Mouse (Mus musculus) thymus, adult 2 months (tissue): ENCODE results near the gene Abca3. TPM values are rescaled to one million over a fixed set of nuclear protein-coding genes. Genes with fewer than 3 reads are reported as not detected.
"Not testable (repeated sequence)": the region's sequence is repeated elsewhere in the genome, so short reads cannot be mapped to it uniquely, and the experiment has no call there.

Source experiments
- DNase-seq: peaks from one replicate; pipeline ENCODE4 v3.0.0; 2021
- H3K27ac ChIP-seq: fragments of 200-500 bp; 2 replicates; pipeline ENCODE4 v1.5.1; 2012; ENCODE audit warnings: low read length, control low read depth; ENCODE audit not compliant: control insufficient read depth, insufficient read depth
- H3K27me3 ChIP-seq: fragments of 200-500 bp; 2 replicates; pipeline ENCODE4 v1.6.1; 2012; ENCODE audit warnings: mild to moderate bottlenecking, low read length, moderate library complexity, mixed read lengths; ENCODE audit not compliant: control insufficient read depth, insufficient read depth
- H3K36me3 ChIP-seq: fragments of 200-500 bp; 2 replicates; pipeline ENCODE4 v1.6.1; 2012; ENCODE audit warnings: mild to moderate bottlenecking, low read length, moderate library complexity; ENCODE audit not compliant: control insufficient read depth, insufficient read depth
- H3K4me1 ChIP-seq: fragments of 200-500 bp; replicated peaks from 2 replicates; pipeline ENCODE4 v1.6.1; 2012; ENCODE audit warnings: low read length; ENCODE audit not compliant: control insufficient read depth, insufficient read depth
- H3K4me3 ChIP-seq: fragments of 200-500 bp; 2 replicates; pipeline ENCODE4 v1.5.1; 2012; ENCODE audit warnings: mild to moderate bottlenecking, low read length, control low read depth, moderate library complexity; ENCODE audit not compliant: control insufficient read depth, insufficient read depth
- CTCF ChIP-seq: fragments of 200-500 bp; IDR thresholded peaks from 2 replicates; pipeline ENCODE4 v1.5.1; 2012; ENCODE audit warnings: mild to moderate bottlenecking, control low read depth, low read length, moderate library complexity, borderline replicate concordance; ENCODE audit not compliant: control insufficient read depth, poor library complexity, insufficient read depth; ENCODE audit errors: extremely low read depth
- POLR2A ChIP-seq: fragments of 200-500 bp; IDR thresholded peaks from 2 replicates; pipeline ENCODE4 v1.6.1; 2012; ENCODE audit warnings: mild to moderate bottlenecking, low read length, control low read depth, moderate library complexity; ENCODE audit not compliant: control insufficient read depth, poor library complexity, insufficient read depth; ENCODE audit errors: extremely low read depth
- WGBS: fragments of 180-500 bp; shearing (Covaris S2); methylation state at CpG from one replicate; pipeline ENCODE4 v1.1.7; 2018; 5-methylcytosine and 5-hydroxymethylcytosine counted together
- polyA plus RNA-seq: library from polyadenylated mRNA; depleted of rRNA; stranded (reverse); fragments of >200 nt; gene quantifications from 2 replicates; pipeline ENCODE4 v1.2.3, GENCODE M21; 2012

The Abca3 gene
- polyA plus RNA-seq, 1 experiment = 34.8 TPM

DNA sequence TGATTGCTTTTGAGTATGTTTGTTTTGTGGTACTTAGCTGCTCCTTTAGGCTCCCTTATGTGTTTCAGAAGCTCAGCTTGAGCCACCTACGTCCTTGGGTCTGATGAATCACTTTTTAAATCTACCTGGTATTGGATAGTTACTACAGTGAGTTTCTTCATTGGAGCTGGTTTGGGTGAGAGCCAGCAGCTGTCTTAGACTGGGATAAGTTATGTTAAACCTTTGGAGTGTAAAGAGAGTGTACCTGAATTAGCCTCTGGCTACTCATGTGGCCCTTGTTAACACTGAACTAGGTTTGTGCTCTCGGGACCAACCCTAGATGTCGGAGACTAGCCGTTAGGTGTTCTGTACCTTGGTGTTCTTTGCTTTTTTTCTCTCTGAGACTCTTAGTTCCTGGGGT, 71.4 kb downstream of the Abca3 start:
- Histone ChIP-seq H3K27me3 (no peaks in the 10 kb centered on the region), H3K36me3 (peaks cover 67% of the 10 kb centered on the region), H3K27ac (no peak overlapping the region), H3K4me3 (no peak overlapping the region), H3K4me1 (peaks cover 7% of the 10 kb centered on the region; the same call in 1 of the 2 replicates)
- 97% methylated on average over 4 of the region's 4 CpGs for WGBS
- TF ChIP-seq POLR2A = no peak
- TF ChIP-seq CTCF = no peak
- DNase-seq = no peak

DNA sequence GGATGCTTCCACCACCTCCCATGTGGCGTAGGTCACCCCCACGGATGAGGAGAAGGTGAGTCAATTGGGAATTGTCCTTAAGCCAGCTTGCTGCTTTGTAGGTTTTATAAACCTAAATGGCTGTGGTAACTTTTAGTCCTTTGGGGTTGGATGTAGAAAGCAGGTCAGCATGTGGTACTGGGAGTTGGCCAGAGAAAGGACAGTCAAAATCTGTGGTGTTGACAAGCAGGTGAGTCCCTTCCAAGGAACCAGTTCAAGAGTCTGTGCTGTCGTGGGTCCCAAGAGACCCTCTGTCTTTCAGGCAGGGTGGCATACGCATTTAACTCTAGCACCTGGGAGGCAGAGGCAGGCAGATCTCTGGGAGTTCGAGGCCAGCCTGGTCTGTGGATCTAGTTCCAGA, 72.7 kb downstream of the Abca3 start:
- Histone ChIP-seq H3K36me3 (peaks cover 54% of the 10 kb centered on the region), H3K4me1 (peaks cover 7% of the 10 kb centered on the region; the same call in 1 of the 2 replicates), H3K4me3 (no peak overlapping the region), H3K27me3 (no peaks in the 10 kb centered on the region), H3K27ac (no peak overlapping the region)
- WGBS = 94% methylated on average over 5 of the region's 5 CpGs
- TF ChIP-seq CTCF (no peak), POLR2A (no peak)
- DNase-seq = no peak

DNA sequence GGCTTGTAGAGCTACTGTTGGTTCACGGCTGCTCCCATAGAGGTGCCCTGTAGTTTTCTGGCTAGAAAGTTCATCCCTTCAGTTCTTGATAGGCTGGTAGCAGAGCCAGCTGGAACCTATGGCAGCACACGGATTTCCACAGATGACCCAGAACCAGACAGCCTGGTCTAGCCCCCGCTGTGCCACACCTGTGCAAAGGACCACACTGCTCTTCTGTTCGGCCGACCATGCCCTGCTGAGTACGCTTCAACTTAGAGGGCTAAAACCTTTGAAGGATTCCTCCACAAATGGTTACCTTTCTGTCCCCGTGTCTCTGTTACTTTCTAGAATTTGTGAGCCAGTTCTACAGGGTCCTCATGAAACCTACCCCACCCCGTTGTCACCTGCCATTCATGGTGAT, 73.6 kb downstream of the Abca3 start:
- DNase-seq = not testable (repeated sequence)
- WGBS = 97% methylated on average over 6 of the region's 8 CpGs

DNA sequence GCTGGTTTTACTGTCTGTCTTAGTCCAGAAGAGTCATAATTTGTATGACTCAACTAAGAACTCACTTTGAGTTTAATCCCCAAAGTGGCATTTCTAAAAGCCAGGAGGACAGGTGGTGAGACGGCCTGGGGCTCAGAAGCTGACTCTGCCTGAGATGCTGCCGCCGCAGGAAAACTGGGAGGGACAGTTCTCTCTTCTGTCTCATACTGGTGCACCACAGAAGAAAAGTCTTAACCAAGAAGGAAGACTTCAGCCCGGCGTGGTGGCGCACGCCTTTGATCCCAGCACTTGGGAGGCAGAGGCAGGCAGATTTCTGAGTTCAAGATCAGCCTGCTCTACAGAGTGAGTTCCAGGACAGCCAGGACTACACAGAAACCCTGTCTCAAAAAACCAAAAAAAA, 74.2 kb downstream of the Abca3 start:
- no peaks in the 10 kb centered on the region for H3K27me3 ChIP-seq
- H3K36me3 ChIP-seq = peaks cover 40% of the 10 kb centered on the region
- peaks cover 7% of the 10 kb centered on the region; the same call in 1 of the 2 replicates for H3K4me1 ChIP-seq
- TF ChIP-seq CTCF (no peak), POLR2A (no peak)
- 93% methylated on average over 7 of the region's 7 CpGs for WGBS
- H3K27ac ChIP-seq = no peak overlapping the region
- no peak for DNase-seq
- H3K4me3 ChIP-seq = no peak overlapping the region

More for the DNA sequence above, 73.6 kb downstream of the Abca3 start:
- H3K27me3 ChIP-seq, H3K27ac ChIP-seq, H3K4me3 ChIP-seq, H3K4me1 ChIP-seq: not testable (repeated sequence)
- H3K36me3 ChIP-seq = peaks cover 46% of the 10 kb centered on the region

DNA sequence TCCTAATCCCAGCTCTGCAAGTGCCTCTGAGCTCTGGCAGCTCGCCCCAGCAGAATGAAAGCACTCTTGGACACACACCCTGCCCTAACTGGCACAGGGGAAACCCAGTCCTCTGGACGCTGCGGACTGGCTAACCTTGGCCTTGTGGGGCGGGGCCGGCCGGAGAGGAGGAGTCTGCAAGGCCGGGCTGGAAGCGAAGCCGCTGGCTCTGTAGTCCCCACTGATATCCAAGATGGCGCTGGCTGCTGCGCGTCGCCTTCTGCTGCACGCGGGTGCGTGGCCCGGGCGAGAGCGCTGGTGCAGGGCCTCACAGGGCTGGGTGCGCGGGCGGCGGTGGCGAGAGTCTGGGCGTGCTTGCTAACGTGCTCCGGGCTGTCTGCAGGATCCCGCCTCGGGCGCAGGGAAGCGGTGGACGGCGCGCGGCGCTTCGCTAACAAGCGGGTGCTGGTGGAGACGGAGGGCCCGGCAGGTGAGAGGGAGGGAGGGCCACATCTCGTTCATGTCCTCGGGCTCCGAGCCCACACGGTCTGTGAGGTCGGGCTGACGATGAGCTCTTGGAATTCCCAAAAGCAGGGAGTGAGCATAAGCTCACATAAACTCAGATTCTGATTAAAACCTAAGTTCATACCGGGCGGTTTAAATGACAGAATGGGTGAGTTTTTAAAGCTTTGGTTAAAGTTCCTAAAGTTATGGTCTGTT, 74.9 kb downstream of the Abca3 start, which contains the start of gene Eci1:
Eci1 (plus strand) TSS at position 171 of the 699 bp plus-strand sequence.
- TF ChIP-seq CTCF (no peak), POLR2A (0 out of 2 replicates have a peak, but pooled peaks have one; percentile 33)
- peak; percentile 65 for DNase-seq
- Histone ChIP-seq H3K36me3 (peaks cover 33% of the 10 kb centered on the region), H3K4me3 (peak within 1 kb of the TSS; percentile 51), H3K4me1 (peaks cover 7% of the 10 kb centered on the region; the same call in 1 of the 2 replicates), H3K27ac (no peak within 1 kb of the TSS), H3K27me3 (no peaks in the 10 kb centered on the region)
- WGBS = 3% methylated on average over 48 of the region's 48 CpGs

DNA sequence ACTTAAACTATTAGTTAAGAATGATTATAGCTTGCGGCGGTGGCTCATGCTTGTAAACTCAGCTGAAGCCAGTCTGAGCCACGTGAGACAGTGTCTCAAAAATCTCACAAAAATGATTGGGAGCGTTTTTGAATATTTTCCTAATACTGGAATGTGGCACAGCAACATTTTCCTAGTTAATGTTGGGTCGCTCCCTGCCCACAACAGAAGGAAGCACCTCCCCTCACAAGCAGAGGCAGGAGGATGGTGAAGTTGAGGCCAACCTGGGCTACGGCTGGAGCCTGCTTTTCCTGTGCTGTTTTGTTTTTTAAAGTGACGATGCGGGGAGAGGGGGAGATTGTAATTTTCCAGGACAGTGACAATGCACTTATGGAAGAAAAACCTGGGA, 75.4 kb downstream of the Abca3 start:
- Histone ChIP-seq H3K4me1 (peaks cover 7% of the 10 kb centered on the region; the same call in 1 of the 2 replicates), H3K27me3 (no peaks in the 10 kb centered on the region), H3K4me3 (no peak overlapping the region), H3K27ac (no peak overlapping the region), H3K36me3 (peaks cover 27% of the 10 kb centered on the region)
- TF ChIP-seq POLR2A (no peak), CTCF (no peak)
- 23% methylated on average over 8 of the region's 8 CpGs for WGBS
- DNase-seq = no peak

DNA sequence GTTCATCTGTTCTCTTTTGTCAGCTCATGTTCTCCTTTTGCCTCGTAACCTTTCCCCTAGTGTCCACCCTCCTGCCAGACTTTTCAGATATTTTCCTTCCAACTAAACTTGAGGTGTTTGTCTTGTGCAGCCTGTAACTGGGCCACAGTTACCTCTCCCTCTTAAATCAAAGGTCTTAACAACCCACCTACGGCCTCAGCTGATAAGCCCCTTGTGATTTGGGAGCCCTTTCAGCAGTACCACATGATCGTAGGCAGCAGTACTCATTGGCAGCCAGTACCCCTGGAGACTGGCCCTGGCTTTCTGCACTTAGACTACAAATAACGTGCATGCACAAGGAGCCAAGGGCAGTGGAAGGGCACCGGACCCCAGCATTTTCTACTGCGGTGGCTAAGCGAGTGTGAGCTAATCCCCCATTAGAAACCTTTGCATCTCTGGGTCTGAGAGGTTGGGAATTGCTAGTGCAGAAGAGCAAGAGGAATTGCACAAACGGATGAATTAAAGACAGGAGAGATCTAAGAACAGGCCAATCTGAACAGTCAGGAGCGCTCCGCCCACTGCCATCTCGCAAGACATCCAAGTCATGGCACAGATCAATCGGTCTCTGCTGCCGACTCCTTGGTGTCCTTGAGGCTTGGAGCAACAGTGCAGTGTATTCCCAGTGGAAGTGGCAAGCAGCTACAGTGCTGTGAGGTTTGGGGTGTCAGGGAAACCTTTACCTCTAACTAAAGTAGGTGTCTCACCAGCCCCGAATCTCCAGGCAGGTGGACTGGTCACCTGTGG, 77.6 kb downstream of the Abca3 start:
- WGBS = 98% methylated on average over 14 of the region's 14 CpGs

More for the DNA sequence above, 77.6 kb downstream of the Abca3 start:
- no peak for TF ChIP-seq POLR2A
- no peak for TF ChIP-seq CTCF
- H3K27ac ChIP-seq = no peak overlapping the region
- peaks cover 6% of the 10 kb centered on the region for H3K36me3 ChIP-seq
- no peak for DNase-seq
- H3K4me1 ChIP-seq = peaks cover 9% of the 10 kb centered on the region; the same call in 1 of the 2 replicates
- no peaks in the 10 kb centered on the region for H3K27me3 ChIP-seq
- no peak overlapping the region for H3K4me3 ChIP-seq
